In the genomic region with DNA sequence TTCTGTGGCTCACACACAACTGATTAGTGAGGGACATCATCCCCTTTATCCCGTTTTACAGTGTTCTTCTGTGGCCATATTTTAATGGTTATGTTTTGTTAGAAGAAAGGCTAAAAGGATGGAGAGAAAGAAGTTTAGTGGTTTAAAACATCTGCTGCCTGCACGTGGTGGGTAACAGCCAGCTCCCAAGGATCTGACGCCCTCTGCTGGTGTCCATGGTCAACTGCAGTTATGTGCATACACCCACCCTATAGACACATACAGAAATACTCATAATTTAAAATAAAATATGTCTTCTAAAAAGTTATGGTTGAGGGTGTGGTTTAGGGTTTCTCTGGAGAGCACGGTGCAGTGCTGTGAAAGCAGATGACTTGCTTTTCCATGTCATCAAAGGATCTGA, we compare ENCODE assay signal across 20 mouse cellular contexts. TPM values are rescaled to one million over a fixed set of nuclear protein-coding genes. Genes with fewer than 3 reads are reported as not detected.
A peak's percentile ranks its signal among the peaks of the same experiment; 100 is the strongest.
DNase-seq lines count a peak whose midpoint lies in the region; ATAC-seq and TF ChIP-seq lines count a peak whose summit lies in the region.
"Had no signal": no experiment of that assay in that cellular context is flagged by ENCODE, and none has a peak within 500 bp of the region (broad histone marks: within the 10 kb centered on the region; RNA-seq: fewer than 3 reads in every experiment).

No protein-coding gene starts in this region.

- peaks cover 31% of the 10 kb centered on the region for H3K27me3 ChIP-seq in intestine, postnatal 0 days (replicated peaks; ENCODE audit: control insufficient read depth, insufficient read depth, low read length)
- peaks cover 40% of the 10 kb centered on the region for H3K27me3 ChIP-seq in intestine, embryonic 15.5 days (replicated peaks)
- H3K27me3 ChIP-seq in midbrain, postnatal 0 days (ENCODE audit: insufficient read depth, low read length), result peaks cover 27% of the 10 kb centered on the region
- H3K27me3 ChIP-seq in midbrain, embryonic 13.5 days, result peaks cover 52% of the 10 kb centered on the region
- peaks cover 7% of the 10 kb centered on the region for H3K27me3 ChIP-seq in Patski
- peaks cover 38% of the 10 kb centered on the region for H3K27me3 ChIP-seq in forebrain, embryonic 11.5 days (ENCODE audit: control insufficient read depth, insufficient read depth, low read length)

- no peaks in the 10 kb centered on the region for H3K4me1 ChIP-seq in intestine, postnatal 0 days (replicated peaks; ENCODE audit: control insufficient read depth, insufficient read depth, low read length)
- peaks cover 15% of the 10 kb centered on the region for H3K4me1 ChIP-seq in intestine, embryonic 15.5 days (replicated peaks)
- H3K4me1 ChIP-seq in midbrain, postnatal 0 days (ENCODE audit: insufficient read depth, low read length), result no peaks in the 10 kb centered on the region
- peaks cover 16% of the 10 kb centered on the region for H3K4me1 ChIP-seq in midbrain, embryonic 13.5 days (replicated peaks)
- H3K4me1 ChIP-seq in forebrain, embryonic 11.5 days (replicated peaks; ENCODE audit: control insufficient read depth, insufficient read depth, low read length), result no peaks in the 10 kb centered on the region
- H3K4me1 ChIP-seq: liver, embryonic 13.5 days had no signal

- H3K4me2 ChIP-seq in intestine, postnatal 0 days (replicated peaks; ENCODE audit: low read depth), result no peak overlapping the region
- no peak overlapping the region for H3K4me2 ChIP-seq in intestine, embryonic 15.5 days (replicated peaks)
- no peak overlapping the region for H3K4me2 ChIP-seq in midbrain, postnatal 0 days (ENCODE audit: low read depth, low read length, poor library complexity, severe bottlenecking)
- H3K4me2 ChIP-seq in midbrain, embryonic 13.5 days (replicated peaks), result no peak overlapping the region
- H3K4me2 ChIP-seq in forebrain, embryonic 11.5 days (ENCODE audit: low read depth, low read length, severe bottlenecking), result no peak overlapping the region
- H3K4me2 ChIP-seq: heart, embryonic 13.5 days; limb, embryonic 12.5 days; liver, embryonic 13.5 days had no signal

- H3K4me3 ChIP-seq in intestine, postnatal 0 days (ENCODE audit: low read depth, low read length), result no peak overlapping the region
- no peak overlapping the region for H3K4me3 ChIP-seq in intestine, embryonic 15.5 days (replicated peaks)
- no peak overlapping the region for H3K4me3 ChIP-seq in midbrain, postnatal 0 days (ENCODE audit: low read depth, low read length)
- H3K4me3 ChIP-seq in midbrain, embryonic 13.5 days (replicated peaks), result no peak overlapping the region
- no peak overlapping the region for H3K4me3 ChIP-seq in forebrain, embryonic 11.5 days (ENCODE audit: low read depth, low read length)
- H3K4me3 ChIP-seq: heart, embryonic 13.5 days; limb, embryonic 12.5 days; liver, embryonic 13.5 days; myocyte had no signal

- DNase-seq in midbrain, postnatal 0 days (ENCODE audit: low spot score), result no peak
- no peak for DNase-seq in Patski (ENCODE audit: low read depth, low spot score)
- DNase-seq in right cerebral cortex, adult 18-20 months, result no peak
- DNase-seq in forebrain, embryonic 11.5 days (ENCODE audit: low spot score), result no peak
- DNase-seq: adrenal gland, adult 2 months; cerebellum, adult 9-10 months; kidney, adult 18-20 months; kidney, postnatal 14 days; liver, embryonic 13.5 days; lung, postnatal 10 days; midbrain, embryonic 14.5 days; spleen, adult 18-20 months had no signal

- no peak for ATAC-seq in intestine, postnatal 0 days
- ATAC-seq in intestine, embryonic 15.5 days, result no peak
- ATAC-seq in midbrain, postnatal 0 days (ENCODE audit: low FRiP score), result no peak
- ATAC-seq in midbrain, embryonic 13.5 days, result no peak
- no peak for ATAC-seq in Patski
- ATAC-seq in forebrain, embryonic 11.5 days (replicated peaks; ENCODE audit: low FRiP score), result no peak
- ATAC-seq: forebrain, postnatal 0 days; hindbrain, embryonic 16.5 days had no signal

- peak; percentile 29 for TF ChIP-seq CTCF in intestine, postnatal 0 days (IDR thresholded peaks at IDR 0.05; ENCODE audit: low read depth)
- peak; percentile 44 for TF ChIP-seq CTCF in midbrain, postnatal 0 days (IDR thresholded peaks at IDR 0.05)
- peak; percentile 41 for TF ChIP-seq CTCF in Patski (IDR thresholded peaks at IDR 0.05)

- in situ Hi-C loops in Patski (cut with MboI; ENCODE audit: low pct_unique_long_range_greater_than_20kb), result loop anchor here (10.0 kb wide), 2 partner anchors 166 to 276 kb away; no protein-coding TSS in a partner anchor

- 77% methylated on average over 4 of the region's 4 CpGs for WGBS in intestine, postnatal 0 days
- 74% methylated on average over 4 of the region's 4 CpGs for WGBS in intestine, embryonic 15.5 days
- 79% methylated on average over 4 of the region's 4 CpGs for whole genome bisulfite sequencing in midbrain, postnatal 0 days
- 79% methylated on average over 4 of the region's 4 CpGs for WGBS in midbrain, embryonic 13.5 days
- 75% methylated on average over 4 of the region's 4 CpGs for WGBS in forebrain, embryonic 11.5 days

- H3K9ac ChIP-seq in intestine, postnatal 0 days (ENCODE audit: low read depth, low read length), result no peak overlapping the region
- H3K9ac ChIP-seq in intestine, embryonic 15.5 days, result no peak overlapping the region
- H3K9ac ChIP-seq in midbrain, postnatal 0 days (replicated peaks; ENCODE audit: low read length, poor library complexity, severe bottlenecking), result no peak overlapping the region
- no peak overlapping the region for H3K9ac ChIP-seq in midbrain, embryonic 13.5 days (replicated peaks)
- H3K9ac ChIP-seq in forebrain, embryonic 11.5 days (ENCODE audit: low read length), result no peak overlapping the region
- H3K9ac ChIP-seq: forebrain, postnatal 0 days; heart, embryonic 13.5 days; limb, embryonic 12.5 days; liver, embryonic 13.5 days had no signal

- no peaks in the 10 kb centered on the region for H3K9me3 ChIP-seq in intestine, postnatal 0 days (ENCODE audit: control insufficient read depth)
- H3K9me3 ChIP-seq in intestine, embryonic 15.5 days, result no peaks in the 10 kb centered on the region
- no peaks in the 10 kb centered on the region for H3K9me3 ChIP-seq in midbrain, postnatal 0 days (ENCODE audit: low read length)
- H3K9me3 ChIP-seq in midbrain, embryonic 13.5 days, result no peaks in the 10 kb centered on the region
- H3K9me3 ChIP-seq in forebrain, embryonic 11.5 days (ENCODE audit: control insufficient read depth, low read length), result no peaks in the 10 kb centered on the region
- H3K9me3 ChIP-seq: heart, embryonic 13.5 days; limb, embryonic 12.5 days; liver, embryonic 13.5 days had no signal

- no peaks in the 10 kb centered on the region for H3K36me3 ChIP-seq in intestine, postnatal 0 days (ENCODE audit: control insufficient read depth, insufficient read depth)
- H3K36me3 ChIP-seq in intestine, embryonic 15.5 days, result no peaks in the 10 kb centered on the region
- no peaks in the 10 kb centered on the region for H3K36me3 ChIP-seq in midbrain, postnatal 0 days (ENCODE audit: insufficient read depth, low read length)
- no peaks in the 10 kb centered on the region for H3K36me3 ChIP-seq in midbrain, embryonic 13.5 days
- no peaks in the 10 kb centered on the region for H3K36me3 ChIP-seq in forebrain, embryonic 11.5 days (ENCODE audit: control insufficient read depth, insufficient read depth, low read length)
- H3K36me3 ChIP-seq: heart, embryonic 13.5 days; limb, embryonic 12.5 days; liver, embryonic 13.5 days had no signal

- CTCF ChIA-PET in Patski (lab: Charles Lee), result interaction anchor here (1.3 to 1.4 kb wide), 2 partner anchors 12 to 165 kb away, joined by 3 to 4 read pairs; no protein-coding TSS in a partner anchor

- no peak overlapping the region for H3K27ac ChIP-seq in intestine, postnatal 0 days (ENCODE audit: low read depth, low read length)
- no peak overlapping the region for H3K27ac ChIP-seq in intestine, embryonic 15.5 days
- no peak overlapping the region for H3K27ac ChIP-seq in midbrain, postnatal 0 days (ENCODE audit: low read depth, low read length)
- H3K27ac ChIP-seq in midbrain, embryonic 13.5 days, result no peak overlapping the region
- no peak overlapping the region for H3K27ac ChIP-seq in forebrain, embryonic 11.5 days (ENCODE audit: low read depth, low read length)
- H3K27ac ChIP-seq: heart, embryonic 13.5 days; limb, embryonic 12.5 days; liver, embryonic 13.5 days had no signal

- POLR2A ChIA-PET in Patski (lab: Charles Lee), result interaction anchor here (1.2 kb wide), 1 partner anchor 11 kb away, joined by 3 read pairs; no protein-coding TSS in a partner anchor

RNA-seq across cellular contexts. Expression of a gene that starts 3.0 kb away (rescaled TPM):
- 0.96 and 1.3 TPM in 2 replicates for polyA plus RNA-seq in intestine, postnatal 0 days (2015; fragmentation: Nextera tagmentation; extraction: Ambion mirVana)
- 0.54 and 0.63 TPM in 2 replicates for polyA plus RNA-seq in intestine, embryonic 15.5 days (2015; fragmentation: Nextera tagmentation; extraction: Ambion mirVana)
- total RNA-seq in midbrain, postnatal 0 days (2014; rRNA removed), result 4.2 and 4.3 TPM in 2 replicates
- polyA plus RNA-seq in midbrain, postnatal 0 days (2015; fragmentation: Nextera tagmentation; extraction: Ambion mirVana), result 0.91 and 1.2 TPM in 2 replicates
- polyA plus RNA-seq in midbrain, embryonic 13.5 days (2015; fragmentation: Nextera tagmentation; extraction: Ambion mirVana), result 0.22 and 0.32 TPM in 2 replicates
- polyA plus RNA-seq in Patski (2021), result 4.4 TPM
- polyA plus RNA-seq in forebrain, embryonic 11.5 days (2014; fragmentation: Nextera tagmentation; extraction: Ambion mirVana), result 0.36 and 0.40 TPM in 2 replicates
